Mouse (Mus musculus) stomach, embryonic 16.5 days (tissue): ENCODE measurements around the gene Smyd2. TPM values are rescaled to one million over a fixed set of nuclear protein-coding genes. Genes with fewer than 3 reads are reported as not detected.

Source experiments
- ATAC-seq: fragments of 200-750 bp; cut with Nextera tagmentation; 2 replicates; pipeline ENCODE4 v1.8.0; 2017; ENCODE audit warnings: moderate number of reproducible peaks, moderate TSS enrichment; ENCODE audit not compliant: insufficient read depth, low FRiP score
- H3K27ac ChIP-seq: fragments of 300-500 bp; sonication (generic); 2 replicates; pipeline ENCODE4 v1.5.1; 2014; ENCODE audit warnings: low read length
- H3K27me3 ChIP-seq: fragments of 300-500 bp; sonication (generic); 2 replicates; pipeline ENCODE4 v1.6.1; 2014; ENCODE audit warnings: low read length, control low read depth, mixed read lengths; ENCODE audit not compliant: control insufficient read depth, insufficient read depth
- H3K36me3 ChIP-seq: fragments of 300-500 bp; sonication (generic); 2 replicates; pipeline ENCODE4 v1.6.1; 2014; ENCODE audit warnings: low read length; ENCODE audit not compliant: control insufficient read depth, insufficient read depth
- H3K4me1 ChIP-seq: fragments of 300-500 bp; sonication (generic); 2 replicates; pipeline ENCODE4 v1.6.1; 2014; ENCODE audit warnings: low read length, control low read depth, mixed read lengths; ENCODE audit not compliant: control insufficient read depth, insufficient read depth
- H3K4me2 ChIP-seq: fragments of 300-500 bp; sonication (generic); 2 replicates; pipeline ENCODE4 v1.6.1; 2014; ENCODE audit warnings: low read depth, low read length, mixed read lengths
- H3K4me3 ChIP-seq: fragments of 300-500 bp; sonication (generic); replicated peaks from 2 replicates; pipeline ENCODE4 v1.5.1; 2014; ENCODE audit warnings: mild to moderate bottlenecking, low read length
- H3K9ac ChIP-seq: fragments of 300-500 bp; sonication (generic); 2 replicates; pipeline ENCODE4 v1.6.1; 2014; ENCODE audit warnings: low read length
- H3K9me3 ChIP-seq: fragments of 300-500 bp; sonication (generic); replicated peaks from 2 replicates; pipeline ENCODE4 v1.6.1; 2016; ENCODE audit warnings: low read length, control low read depth; ENCODE audit not compliant: control insufficient read depth
- WGBS: fragments of 180-500 bp; shearing (Covaris S2); extraction: QIAGEN DNeasy Blood & Tissue Kit; methylation state at CpG from one replicate; pipeline ENCODE4 v1.1.7; 2014; 5-methylcytosine and 5-hydroxymethylcytosine counted together
- polyA plus RNA-seq: library from polyadenylated mRNA; unstranded; fragments of >200 nt; fragmentation: Nextera tagmentation; extraction: Ambion mirVana; gene quantifications from 2 replicates; pipeline ENCODE4 v1.2.1, GENCODE M21; 2015

Gene Smyd2
- polyA plus RNA-seq, 1 experiment from 2014 or later, result 79.8 TPM

GRCm38 (mm10) chr1:189903169-189903568 is 19.0 kb downstream of the Smyd2 start:
- WGBS, result 81% methylated on average over 11 of the region's 11 CpGs
- Histone ChIP-seq H3K4me2 (no peak overlapping the region), H3K27me3 (no peaks in the 10 kb centered on the region), H3K9me3 (no peaks in the 10 kb centered on the region), H3K36me3 (no peaks in the 10 kb centered on the region), H3K27ac (no peak overlapping the region), H3K9ac (no peak overlapping the region), H3K4me3 (no peak overlapping the region), H3K4me1 (no peaks in the 10 kb centered on the region)
- ATAC-seq, result no peak

GRCm38 (mm10) chr1:189902413-189902812 is 19.8 kb downstream of the Smyd2 start:
- Histone ChIP-seq H3K9ac (no peak overlapping the region), H3K36me3 (no peaks in the 10 kb centered on the region), H3K27me3 (no peaks in the 10 kb centered on the region), H3K4me3 (no peak overlapping the region), H3K27ac (no peak overlapping the region), H3K4me1 (no peaks in the 10 kb centered on the region), H3K4me2 (no peak overlapping the region), H3K9me3 (no peaks in the 10 kb centered on the region)
- no peak for ATAC-seq
- 87% methylated on average over 9 of the region's 9 CpGs for whole genome bisulfite sequencing

- 0 out of 2 replicates have a peak, but pooled peaks cover 9% of the 10 kb centered on the region for H3K36me3 ChIP-seq
- H3K9me3 ChIP-seq, result no peaks in the 10 kb centered on the region
- no peaks in the 10 kb centered on the region for H3K27me3 ChIP-seq
- H3K9ac ChIP-seq, result 0 out of 2 replicates have a peak overlapping the region, but pooled peaks have one; percentile 24
- WGBS, result 86% methylated on average over 6 of the region's 6 CpGs
- no peak overlapping the region for H3K27ac ChIP-seq
- H3K4me1 ChIP-seq, result no peaks in the 10 kb centered on the region
- no peak for ATAC-seq
- H3K4me3 ChIP-seq, result no peak overlapping the region
- no peak overlapping the region for H3K4me2 ChIP-seq
These were observed 22.6 kb downstream of the Smyd2 start for GRCm38 (mm10) chr1:189899526-189899925.

GRCm38 (mm10) chr1:189898708-189899107 is 23.5 kb downstream of the Smyd2 start:
- no peak for ATAC-seq
- Histone ChIP-seq H3K4me1 (no peaks in the 10 kb centered on the region), H3K9me3 (no peaks in the 10 kb centered on the region), H3K27ac (no peak overlapping the region), H3K9ac (no peak overlapping the region), H3K4me2 (no peak overlapping the region), H3K27me3 (no peaks in the 10 kb centered on the region), H3K36me3 (0 out of 2 replicates have a peak, but pooled peaks cover 9% of the 10 kb centered on the region), H3K4me3 (no peak overlapping the region)
- 73% methylated on average over 13 of the region's 13 CpGs for WGBS

- H3K36me3 ChIP-seq, result 0 out of 2 replicates have a peak, but pooled peaks cover 9% of the 10 kb centered on the region
- no peaks in the 10 kb centered on the region for H3K9me3 ChIP-seq
- no peak overlapping the region for H3K4me2 ChIP-seq
- no peak overlapping the region for H3K4me3 ChIP-seq
- no peak overlapping the region for H3K9ac ChIP-seq
- H3K27me3 ChIP-seq, result no peaks in the 10 kb centered on the region
- no peak for ATAC-seq
- WGBS, result 71% methylated on average over 9 of the region's 9 CpGs
- H3K27ac ChIP-seq, result no peak overlapping the region
- no peaks in the 10 kb centered on the region for H3K4me1 ChIP-seq
These were observed 24.3 kb downstream of the Smyd2 start for GRCm38 (mm10) chr1:189897861-189898260.

- Histone ChIP-seq H3K4me1 (no peaks in the 10 kb centered on the region), H3K27me3 (no peaks in the 10 kb centered on the region), H3K27ac (no peak overlapping the region), H3K9me3 (no peaks in the 10 kb centered on the region), H3K9ac (no peak overlapping the region), H3K4me3 (no peak overlapping the region), H3K4me2 (no peak overlapping the region), H3K36me3 (0 out of 2 replicates have a peak, but pooled peaks cover 9% of the 10 kb centered on the region)
- WGBS, result 88% methylated on average over 9 of the region's 9 CpGs
- no peak for ATAC-seq
These were observed 28.0 kb downstream of the Smyd2 start for GRCm38 (mm10) chr1:189894191-189894590.

GRCm38 (mm10) chr1:189888749-189889148 is 33.4 kb downstream of the Smyd2 start:
- H3K36me3 ChIP-seq, result no peaks in the 10 kb centered on the region
- whole genome bisulfite sequencing, result 77% methylated on average over 10 of the region's 10 CpGs
- no peak overlapping the region for H3K4me3 ChIP-seq
- no peaks in the 10 kb centered on the region for H3K27me3 ChIP-seq
- no peak overlapping the region for H3K9ac ChIP-seq
- no peak overlapping the region for H3K27ac ChIP-seq
- H3K4me1 ChIP-seq, result no peaks in the 10 kb centered on the region
- H3K4me2 ChIP-seq, result no peak overlapping the region
- H3K9me3 ChIP-seq, result no peaks in the 10 kb centered on the region
- ATAC-seq, result no peak

GRCm38 (mm10) chr1:189887518-189887917 is 34.6 kb downstream of the Smyd2 start:
- H3K27ac ChIP-seq, result no peak overlapping the region
- H3K4me3 ChIP-seq, result no peak overlapping the region
- WGBS, result 29% methylated on average over 7 of the region's 7 CpGs
- no peaks in the 10 kb centered on the region for H3K9me3 ChIP-seq
- no peak overlapping the region for H3K4me2 ChIP-seq
- no peak overlapping the region for H3K9ac ChIP-seq
- no peaks in the 10 kb centered on the region for H3K36me3 ChIP-seq
- ATAC-seq, result no peak
- no peaks in the 10 kb centered on the region for H3K27me3 ChIP-seq
- H3K4me1 ChIP-seq, result peaks cover 7% of the 10 kb centered on the region

- WGBS, result 82% methylated on average over 6 of the region's 6 CpGs
- no peaks in the 10 kb centered on the region for H3K9me3 ChIP-seq
- no peak overlapping the region for H3K27ac ChIP-seq
- H3K4me1 ChIP-seq, result peaks cover 7% of the 10 kb centered on the region
- no peak for ATAC-seq
- no peak overlapping the region for H3K4me2 ChIP-seq
- no peaks in the 10 kb centered on the region for H3K27me3 ChIP-seq
- no peak overlapping the region for H3K9ac ChIP-seq
- no peaks in the 10 kb centered on the region for H3K36me3 ChIP-seq
- no peak overlapping the region for H3K4me3 ChIP-seq
These were observed 36.2 kb downstream of the Smyd2 start for GRCm38 (mm10) chr1:189885975-189886374.

- Histone ChIP-seq H3K27ac (no peak overlapping the region), H3K4me2 (no peak overlapping the region), H3K36me3 (no peaks in the 10 kb centered on the region), H3K9me3 (no peaks in the 10 kb centered on the region), H3K4me1 (peaks cover 7% of the 10 kb centered on the region), H3K27me3 (no peaks in the 10 kb centered on the region), H3K9ac (no peak overlapping the region), H3K4me3 (no peak overlapping the region)
- 74% methylated on average over 13 of the region's 13 CpGs for WGBS
- ATAC-seq, result no peak
These were observed 37.2 kb downstream of the Smyd2 start for GRCm38 (mm10) chr1:189884951-189885350.
